Mouse (Mus musculus) heart, embryonic 16.5 days (tissue): ENCODE results near the gene Lrrc19. TPM values are rescaled to one million over a fixed set of nuclear protein-coding genes. Genes with fewer than 3 reads are reported as not detected.
"Not testable (repeated sequence)": the region's sequence is repeated elsewhere in the genome, so short reads cannot be mapped to it uniquely, and the experiment has no call there.

Source experiments
- ATAC-seq: fragments of 200-750 bp; cut with Nextera tagmentation; replicated peaks from 2 replicates; pipeline ENCODE4 v1.8.0; 2017; ENCODE audit warnings: moderate number of reproducible peaks; ENCODE audit not compliant: insufficient read depth, low FRiP score; ENCODE audit errors: extremely low read depth
- H3K27ac ChIP-seq: fragments of 300-500 bp; sonication (generic); 2 replicates; pipeline ENCODE4 v1.5.1; 2014; ENCODE audit warnings: mild to moderate bottlenecking, low read length, control low read depth, moderate library complexity
- H3K27me3 ChIP-seq: fragments of 300-500 bp; sonication (generic); 2 replicates; pipeline ENCODE4 v1.6.1; 2014; ENCODE audit warnings: low read length, mixed read lengths; ENCODE audit not compliant: control insufficient read depth, insufficient read depth
- H3K36me3 ChIP-seq: fragments of 300-500 bp; sonication (generic); 2 replicates; pipeline ENCODE4 v1.6.1; 2014; ENCODE audit not compliant: control insufficient read depth, insufficient read depth
- H3K4me1 ChIP-seq: fragments of 300-500 bp; sonication (generic); 2 replicates; pipeline ENCODE4 v1.6.1; 2014; ENCODE audit warnings: low read length, mixed read lengths; ENCODE audit not compliant: control insufficient read depth, insufficient read depth
- H3K4me2 ChIP-seq: fragments of 300-500 bp; sonication (generic); 2 replicates; pipeline ENCODE4 v1.6.1; 2014; ENCODE audit warnings: low read depth, mild to moderate bottlenecking, control low read depth, low read length
- H3K4me3 ChIP-seq: fragments of 300-500 bp; sonication (generic); 2 replicates; pipeline ENCODE4 v1.5.1; 2014; ENCODE audit warnings: mild to moderate bottlenecking, control low read depth, low read length
- H3K9ac ChIP-seq: fragments of 300-500 bp; sonication (generic); 2 replicates; pipeline ENCODE4 v1.6.1; 2014; ENCODE audit warnings: low read length, control low read depth
- H3K9me3 ChIP-seq: fragments of 300-500 bp; sonication (generic); replicated peaks from 2 replicates; pipeline ENCODE4 v1.6.1; 2016; ENCODE audit warnings: low read length; ENCODE audit not compliant: control insufficient read depth
- WGBS: fragments of 180-500 bp; shearing (Covaris S2); extraction: QIAGEN DNeasy Blood & Tissue Kit; methylation state at CpG from one replicate; pipeline ENCODE4 v1.1.7; 2014; 5-methylcytosine and 5-hydroxymethylcytosine counted together
- polyA plus RNA-seq: library from polyadenylated mRNA; unstranded; fragments of >200 nt; fragmentation: Nextera tagmentation; extraction: Ambion mirVana; gene quantifications from 2 replicates; pipeline ENCODE4 v1.2.1, GENCODE M21; 2015

Gene Lrrc19
- 0.20 and 0.26 TPM in 2 replicates for polyA plus RNA-seq

GRCm38 (mm10) chr4:94649920-94650319, at the start of gene Lrrc19:
TSS of gene Lrrc19 (minus strand) at chr4:94650144.
- ATAC-seq = no peak
- Histone ChIP-seq H3K4me2 (no peak within 1 kb of the TSS), H3K27me3 (no peaks in the 10 kb centered on the region), H3K4me3 (no peak within 1 kb of the TSS), H3K36me3 (peaks cover 5% of the 10 kb centered on the region; the same call in 1 of the 2 replicates), H3K27ac (no peak within 1 kb of the TSS), H3K9me3 (no peaks in the 10 kb centered on the region), H3K4me1 (no peaks in the 10 kb centered on the region), H3K9ac (no peak within 1 kb of the TSS)
- 83% methylated on average over 3 of the region's 3 CpGs for WGBS

- Histone ChIP-seq H3K36me3 (no peaks in the 10 kb centered on the region), H3K9me3 (no peaks in the 10 kb centered on the region), H3K4me3 (no peak overlapping the region), H3K27ac (no peak overlapping the region), H3K9ac (no peak overlapping the region), H3K4me1 (no peaks in the 10 kb centered on the region), H3K4me2 (no peak overlapping the region), H3K27me3 (no peaks in the 10 kb centered on the region)
- ATAC-seq = no peak
- 50% methylated on average over 3 of the region's 3 CpGs for WGBS
Measured at GRCm38 (mm10) chr4:94696368-94696767, 46.4 kb upstream of the Lrrc19 start.

DNA sequence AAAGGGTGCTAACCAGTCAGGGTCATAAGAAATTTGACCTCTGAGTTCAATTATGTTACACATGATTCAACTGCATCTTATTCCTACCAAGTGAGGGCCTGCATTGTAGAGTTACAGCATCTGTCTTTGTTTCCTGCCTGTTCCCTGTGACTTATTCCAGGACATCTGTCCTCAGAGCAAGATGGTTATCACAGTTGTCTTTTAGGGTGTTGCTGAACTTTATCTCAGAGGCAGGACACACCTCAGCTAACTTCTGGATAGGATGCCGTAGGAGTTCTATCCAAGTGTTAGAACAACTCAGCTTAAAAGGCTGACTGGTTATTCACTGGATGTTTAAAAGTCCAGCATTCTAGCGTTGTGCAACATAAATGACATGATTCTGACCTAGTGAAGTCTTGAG, 42.2 kb upstream of the Lrrc19 start:
- Histone ChIP-seq H3K27ac (no peak overlapping the region), H3K9ac (no peak overlapping the region), H3K27me3 (no peaks in the 10 kb centered on the region), H3K4me3 (no peak overlapping the region), H3K9me3 (no peaks in the 10 kb centered on the region), H3K36me3 (no peaks in the 10 kb centered on the region; the same call in 1 of the 2 replicates), H3K4me2 (no peak overlapping the region), H3K4me1 (no peaks in the 10 kb centered on the region)
- WGBS = 59% methylated on average over 2 of the region's 2 CpGs
- no peak for ATAC-seq

- Histone ChIP-seq H3K4me1 (no peaks in the 10 kb centered on the region), H3K27me3 (no peaks in the 10 kb centered on the region), H3K27ac (no peak overlapping the region), H3K4me3 (no peak overlapping the region), H3K9me3 (no peaks in the 10 kb centered on the region), H3K4me2 (no peak overlapping the region), H3K36me3 (no peaks in the 10 kb centered on the region; the same call in 1 of the 2 replicates), H3K9ac (no peak overlapping the region)
- WGBS = 52% methylated on average over 4 of the region's 4 CpGs
- no peak for ATAC-seq
Measured at GRCm38 (mm10) chr4:94691078-94691477, 41.1 kb upstream of the Lrrc19 start.

DNA sequence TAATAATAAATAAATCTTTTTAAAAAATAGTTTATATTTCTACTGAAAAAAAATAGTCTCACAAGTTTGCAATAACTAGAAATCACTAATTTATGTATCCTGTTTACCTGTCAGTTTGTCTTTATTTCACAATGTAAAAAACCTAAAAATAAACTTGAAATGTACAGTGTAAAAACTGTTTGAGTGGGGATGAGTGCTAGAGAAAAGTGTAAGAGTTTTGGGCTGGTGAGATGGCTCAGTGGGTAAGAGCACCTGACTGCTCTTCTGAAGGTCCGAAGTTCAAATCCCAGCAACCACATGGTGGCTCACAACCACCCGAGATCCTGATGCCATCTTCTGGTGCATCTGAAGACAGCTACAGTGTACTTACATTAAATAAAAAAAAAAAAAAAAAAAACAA, 39.9 kb upstream of the Lrrc19 start:
- H3K27me3 ChIP-seq, H3K4me2 ChIP-seq, H3K4me3 ChIP-seq, H3K9ac ChIP-seq, ATAC-seq, H3K36me3 ChIP-seq, H3K9me3 ChIP-seq, H3K27ac ChIP-seq, H3K4me1 ChIP-seq: not testable (repeated sequence)
- WGBS = 71% methylated on average over 1 of the region's 2 CpGs

DNA sequence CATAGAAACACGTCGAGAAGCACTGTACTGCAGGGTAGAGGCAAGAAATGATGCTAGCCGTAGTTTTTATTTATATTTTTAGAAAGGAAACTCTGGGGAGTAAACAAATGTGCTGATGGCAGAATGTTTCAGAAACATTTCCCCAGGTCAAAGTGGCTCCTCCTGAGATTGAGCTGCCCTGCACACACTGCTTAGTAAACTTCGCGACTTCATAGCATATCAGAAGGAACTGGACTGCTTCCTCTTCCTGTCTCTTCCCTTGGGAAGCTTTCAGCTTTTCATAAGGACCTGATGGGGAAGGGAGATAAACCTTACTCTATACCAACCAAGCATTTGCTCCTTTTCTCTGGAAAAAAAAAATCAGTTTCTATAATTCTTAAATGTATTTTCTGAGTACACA, 33.4 kb upstream of the Lrrc19 start:
- Histone ChIP-seq H3K4me3 (no peak overlapping the region), H3K27ac (peak overlapping the region; percentile 66)

GRCm38 (mm10) chr4:94682029-94682428, 32.1 kb upstream of the Lrrc19 start:
- H3K4me2 ChIP-seq = no peak overlapping the region
- no peaks in the 10 kb centered on the region for H3K4me1 ChIP-seq
- no peak overlapping the region for H3K27ac ChIP-seq
- H3K9ac ChIP-seq = no peak overlapping the region
- H3K4me3 ChIP-seq = no peak overlapping the region
- H3K27me3 ChIP-seq = no peaks in the 10 kb centered on the region
- WGBS = 29% methylated on average over 1 of the region's 1 CpGs
- H3K36me3 ChIP-seq = no peaks in the 10 kb centered on the region
- no peaks in the 10 kb centered on the region for H3K9me3 ChIP-seq
- ATAC-seq = no peak

More for the DNA sequence above, 33.4 kb upstream of the Lrrc19 start:
- WGBS = 73% methylated on average over 5 of the region's 5 CpGs
- no peaks in the 10 kb centered on the region for H3K4me1 ChIP-seq
- H3K36me3 ChIP-seq = no peaks in the 10 kb centered on the region; the same call in 1 of the 2 replicates
- H3K9me3 ChIP-seq = no peaks in the 10 kb centered on the region
- H3K4me2 ChIP-seq = no peak overlapping the region; the same call in 1 of the 2 replicates
- ATAC-seq = 0 out of 2 replicates have a peak, but pooled peaks have one; percentile 45
- no peaks in the 10 kb centered on the region for H3K27me3 ChIP-seq
- H3K9ac ChIP-seq = no peak overlapping the region

GRCm38 (mm10) chr4:94681181-94681580, 31.2 kb upstream of the Lrrc19 start:
- Histone ChIP-seq H3K27ac (no peak overlapping the region), H3K27me3 (no peaks in the 10 kb centered on the region), H3K9ac (no peak overlapping the region), H3K9me3 (no peaks in the 10 kb centered on the region), H3K36me3 (no peaks in the 10 kb centered on the region), H3K4me2 (no peak overlapping the region), H3K4me1 (no peaks in the 10 kb centered on the region), H3K4me3 (no peak overlapping the region)
- ATAC-seq = no peak
- WGBS = 86% methylated on average over 2 of the region's 2 CpGs

GRCm38 (mm10) chr4:94680662-94681061, 30.7 kb upstream of the Lrrc19 start:
- ATAC-seq = no peak
- no peaks in the 10 kb centered on the region for H3K9me3 ChIP-seq
- no peak overlapping the region for H3K4me3 ChIP-seq
- H3K36me3 ChIP-seq = no peaks in the 10 kb centered on the region
- 86% methylated on average over 2 of the region's 2 CpGs for WGBS
- no peak overlapping the region for H3K9ac ChIP-seq
- no peaks in the 10 kb centered on the region for H3K27me3 ChIP-seq
- no peak overlapping the region for H3K4me2 ChIP-seq
- no peaks in the 10 kb centered on the region for H3K4me1 ChIP-seq
- no peak overlapping the region for H3K27ac ChIP-seq
